Mouse (Mus musculus) ovary, adult 10 weeks (tissue): Measurements from ENCODE around the gene Zfp57. TPM values are rescaled to one million over a fixed set of nuclear protein-coding genes. Genes with fewer than 3 reads are reported as not detected.

ENCODE experiments used
- polyA plus RNA-seq: library from polyadenylated mRNA; stranded (reverse); fragments of 350-450 nt; fragmentation: Illumina TruSeq; extraction: RNeasy Lipid Tissue Mini Kit (QIAGEN cat#74804); gene quantifications from one replicate; pipeline ENCODE4 v1.2.3, GENCODE M21; 2014

Zfp57 gene
- polyA plus RNA-seq: 39.5 TPM

DNA sequence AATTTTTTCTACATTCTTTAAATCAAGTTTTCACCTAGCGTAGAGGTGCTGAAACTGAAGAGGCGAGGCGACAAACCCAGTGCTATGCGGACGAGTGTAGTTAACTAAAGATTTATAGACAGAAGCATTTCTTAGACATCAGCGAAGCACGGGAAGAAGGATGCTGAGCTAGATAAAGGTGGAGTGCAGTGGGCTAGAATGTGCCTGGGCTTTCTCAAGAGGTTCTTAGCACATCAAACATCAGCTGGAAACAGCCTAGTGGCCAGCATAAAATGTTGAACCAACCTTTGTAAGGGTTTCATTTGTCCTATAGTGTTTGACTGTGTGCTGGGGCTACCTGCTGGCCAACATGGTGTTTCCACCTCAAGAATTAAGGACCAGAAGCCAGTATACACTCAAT lies at the start of gene Zfp57:
Gene Zfp57, plus strand, starts transcription at position 301 of the 400 bp plus-strand sequence.

DNA sequence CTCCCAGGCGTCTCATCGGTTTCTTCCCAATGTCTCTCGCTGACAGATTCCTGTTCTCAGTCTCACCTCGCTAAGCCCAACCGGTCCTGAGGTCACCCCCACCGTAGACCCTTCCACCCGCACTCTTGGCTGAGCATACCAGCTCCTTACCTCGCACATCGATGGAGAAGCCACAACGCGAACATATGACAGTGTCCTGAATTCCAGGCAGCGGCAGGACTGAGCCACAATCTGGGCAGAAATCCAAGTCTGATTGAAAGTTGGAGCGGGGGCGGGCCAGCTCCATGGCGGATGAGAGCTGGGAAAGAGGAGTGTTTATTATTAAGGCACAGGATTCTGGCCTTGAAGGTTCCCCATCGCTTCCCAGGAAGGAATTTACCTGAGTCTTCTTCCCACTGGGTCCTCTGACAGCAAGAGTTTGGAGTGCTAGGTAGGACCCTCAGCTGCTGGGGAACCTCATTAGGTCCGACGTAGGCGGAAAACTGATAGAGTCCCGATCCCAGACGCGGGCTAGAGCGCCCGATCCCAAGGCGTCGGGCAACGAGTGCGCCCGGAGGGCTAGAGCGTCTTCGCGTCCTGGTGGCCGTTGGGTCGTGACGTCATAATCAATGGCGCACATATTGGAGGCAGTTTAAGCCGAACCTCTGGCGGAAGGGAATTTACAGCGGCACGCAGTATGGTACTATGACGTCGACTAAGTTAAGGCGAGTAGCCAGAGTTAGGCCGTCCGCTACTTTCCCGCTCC lies 42.8 kb upstream of the Zfp57 start, which contains the start of the genes Znrd1 and Znrd1as:
Gene Znrd1, minus strand, starts transcription at position 561 of the 745 bp plus-strand sequence.
Gene Znrd1as, plus strand, starts transcription at position 594 of the 745 bp plus-strand sequence.

DNA sequence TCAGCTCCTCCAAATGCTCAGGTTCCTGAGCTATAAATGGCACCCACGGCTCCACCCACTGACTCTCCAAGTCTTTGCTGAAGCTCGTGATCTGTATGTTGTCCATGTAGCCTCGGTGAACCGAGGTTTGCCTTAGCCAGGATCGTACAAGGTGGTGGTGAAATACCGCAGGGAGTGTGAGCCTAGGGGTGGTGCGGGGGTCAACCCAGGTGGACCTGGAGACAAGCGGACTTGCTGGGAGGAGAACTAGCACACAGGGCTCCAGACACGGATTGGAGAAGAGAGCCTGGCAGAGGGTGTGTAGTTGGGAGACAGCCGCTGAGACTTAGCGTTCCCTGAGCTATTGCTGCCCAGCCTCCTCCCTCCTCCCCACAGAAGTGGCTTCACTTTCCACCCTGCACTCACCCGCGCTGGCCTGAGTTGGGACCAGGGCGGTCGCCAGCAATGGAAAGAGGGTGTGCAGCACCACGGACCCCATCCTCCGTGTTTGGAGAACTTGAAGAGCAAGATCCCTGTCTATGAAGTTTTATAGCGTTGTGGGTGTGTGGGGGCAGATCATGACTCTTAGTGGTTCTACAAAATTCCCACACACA lies 19.6 kb upstream of the Zfp57 start, which contains the start of gene 2410137M14Rik:
Gene 2410137M14Rik, minus strand, starts transcription at position 17 of the 593 bp plus-strand sequence.

DNA sequence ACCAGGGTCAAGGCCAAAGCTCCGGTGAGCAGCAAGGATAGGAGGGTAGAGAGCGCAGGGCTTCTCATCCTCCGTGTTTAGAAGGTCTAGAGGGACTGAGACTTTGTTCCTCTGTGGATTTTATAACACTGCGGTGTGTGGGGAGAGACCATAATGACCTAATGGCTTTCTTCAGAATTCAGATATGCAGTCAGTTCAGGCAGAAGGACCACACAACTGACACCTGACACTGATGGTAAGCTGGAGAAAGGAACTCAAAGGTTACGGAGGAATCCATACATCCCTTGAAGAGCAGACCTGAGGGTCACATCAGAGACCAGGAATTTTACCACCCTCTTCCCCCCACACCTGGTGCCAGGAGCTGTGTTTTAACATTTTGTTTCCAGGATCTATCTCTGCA lies 11.5 kb upstream of the Zfp57 start, which contains the start of gene H2-M5:
Gene H2-M5, minus strand, starts transcription at position 101 of the 400 bp plus-strand sequence.

DNA sequence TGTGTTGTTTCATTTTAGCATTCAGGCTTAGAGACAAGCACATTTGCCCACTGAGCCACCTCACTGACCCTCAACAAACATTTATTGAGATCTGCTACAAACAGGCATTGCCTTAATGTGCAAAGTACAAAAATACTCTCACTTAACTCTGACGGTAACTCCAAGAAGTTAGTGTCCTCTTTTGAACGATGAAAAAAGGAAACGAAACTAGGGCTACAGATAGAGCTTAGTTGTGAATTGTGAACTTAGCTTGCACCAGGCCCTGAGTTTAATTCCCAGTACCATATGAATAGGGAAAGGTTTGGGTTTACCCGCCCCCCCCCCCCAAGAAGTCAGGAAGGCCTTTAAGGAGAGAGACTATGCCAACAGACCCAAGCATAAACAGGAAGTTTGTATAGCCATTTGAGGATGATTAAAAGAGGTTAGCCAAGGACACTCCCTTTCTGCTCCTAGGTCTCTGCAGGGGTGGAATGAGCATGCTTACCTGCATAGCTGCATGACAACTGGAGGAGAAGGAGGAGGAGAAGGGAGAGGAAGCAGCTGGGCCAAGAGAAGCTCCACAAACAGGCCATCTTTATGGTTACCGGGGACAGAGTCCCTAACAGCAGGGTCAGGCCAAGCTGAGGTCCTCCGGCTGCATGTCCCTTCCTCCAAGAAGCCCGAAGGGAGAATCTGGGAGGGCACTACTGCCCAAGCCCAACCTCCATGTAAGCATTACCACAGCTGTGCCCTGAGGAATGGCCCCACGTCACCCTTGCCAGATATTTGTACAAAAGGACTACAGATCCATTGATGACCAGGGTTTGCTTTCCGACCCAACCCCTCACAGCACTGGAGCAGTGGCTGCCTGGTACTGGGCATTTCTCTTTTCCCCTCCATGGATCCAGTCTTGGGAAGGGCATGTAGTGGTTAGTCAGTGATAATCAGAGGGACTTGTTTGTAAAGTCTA lies 21.9 kb downstream of the Zfp57 start, which contains the start of gene Mog:
Gene Mog, minus strand, starts transcription at position 771 of the 949 bp plus-strand sequence.

DNA sequence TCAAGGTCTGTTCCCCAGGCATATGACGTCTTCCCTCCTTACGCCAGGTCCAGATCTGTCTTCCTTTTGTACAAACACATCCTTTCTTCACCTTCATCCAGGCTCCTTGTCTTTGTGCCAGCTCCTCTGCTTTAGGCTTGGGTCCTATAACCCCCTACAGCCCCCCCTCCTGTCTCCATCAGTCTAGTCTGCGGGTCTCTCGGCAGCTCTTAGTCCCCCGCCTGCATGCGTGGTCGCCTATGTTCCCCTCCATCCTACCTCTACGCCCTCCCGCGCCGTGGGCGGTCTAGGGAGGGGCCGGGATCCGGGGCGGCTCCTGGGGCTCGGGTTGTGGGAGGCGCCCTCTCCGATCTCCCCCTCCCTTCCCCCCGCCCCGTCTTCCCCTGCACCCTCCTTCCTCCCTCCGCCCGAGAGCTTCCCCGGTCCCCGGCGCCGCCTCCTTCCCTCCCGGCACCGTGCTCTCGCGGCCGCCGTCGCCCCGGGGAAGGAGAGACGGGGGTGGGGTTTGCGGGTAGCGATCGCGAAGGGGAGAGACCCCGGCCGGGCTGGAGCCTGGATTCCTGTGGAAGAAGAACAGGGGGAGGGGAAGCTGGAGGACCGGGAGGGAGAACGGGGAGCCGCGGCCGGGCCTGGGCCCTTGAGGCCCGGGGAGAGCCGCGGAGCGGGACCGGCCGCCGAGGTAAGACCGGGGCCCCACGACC lies 44.8 kb downstream of the Zfp57 start, which contains the start of gene Gabbr1:
Gene Gabbr1, plus strand, starts transcription at position 356 of the 701 bp plus-strand sequence.

Other genes starting within 250 kb of the Zfp57 start
- gene H2-M10.5, start 228.3 kb upstream of the Zfp57 start, polyA plus RNA-seq: not detected
- gene H2-M10.6, start 189.0 kb upstream of the Zfp57 start, polyA plus RNA-seq: not detected
- gene Trim26, start 164.0 kb upstream of the Zfp57 start, polyA plus RNA-seq: 28.4 TPM
- gene Trim15, start 134.0 kb upstream of the Zfp57 start, polyA plus RNA-seq: not detected
- gene Trim10, start 131.6 kb upstream of the Zfp57 start, polyA plus RNA-seq: not detected
- 0.31 TPM for gene Trim40, start 111.0 kb upstream of the Zfp57 start, polyA plus RNA-seq
- gene Trim31, start 103.0 kb upstream of the Zfp57 start, polyA plus RNA-seq: not detected
- not detected for gene Rnf39, start 58.2 kb upstream of the Zfp57 start, polyA plus RNA-seq
- 5.5 TPM for gene Ppp1r11, start 49.4 kb upstream of the Zfp57 start, polyA plus RNA-seq
- 21.8 TPM for gene Znrd1, start 42.6 kb upstream of the Zfp57 start, polyA plus RNA-seq
- gene Znrd1as, start 42.6 kb upstream of the Zfp57 start, polyA plus RNA-seq: 19.0 TPM
- gene 2410137M14Rik, start 19.9 kb upstream of the Zfp57 start, polyA plus RNA-seq: not detected
- not detected for gene H2-M5, start 11.6 kb upstream of the Zfp57 start, polyA plus RNA-seq
- gene Mog, start 22.2 kb downstream of the Zfp57 start, polyA plus RNA-seq: not detected
- 33.8 TPM for gene Gabbr1, start 44.8 kb downstream of the Zfp57 start, polyA plus RNA-seq
- gene Olfr90, start 87.3 kb downstream of the Zfp57 start, polyA plus RNA-seq: not detected
- gene Olfr91, start 97.1 kb downstream of the Zfp57 start, polyA plus RNA-seq: not detected
- not detected for gene Olfr92, start 118.9 kb downstream of the Zfp57 start, polyA plus RNA-seq
- gene Olfr93, start 160.3 kb downstream of the Zfp57 start, polyA plus RNA-seq: not detected
- gene Ubd, start 192.7 kb downstream of the Zfp57 start, polyA plus RNA-seq: not detected
- not detected for gene Olfr94, start 199.8 kb downstream of the Zfp57 start, polyA plus RNA-seq
- gene Olfr95, start 212.0 kb downstream of the Zfp57 start, polyA plus RNA-seq: not detected
- not detected for gene Olfr96, start 219.0 kb downstream of the Zfp57 start, polyA plus RNA-seq
- gene Olfr97, start 236.2 kb downstream of the Zfp57 start, polyA plus RNA-seq: not detected